ENCODE assay signal across 8 mouse cellular contexts in genomic region chr4:45013537-45013936, GRCm38 (mm10). TPM values are rescaled to one million over a fixed set of nuclear protein-coding genes. Genes with fewer than 3 reads are reported as not detected.
DNase-seq lines count a peak whose midpoint lies in the region; ATAC-seq and TF ChIP-seq lines count a peak whose summit lies in the region.

No protein-coding gene starts in this region.

- 0 out of 2 replicates have a peak, but pooled peaks have one; percentile 9 for TF ChIP-seq EP300 in liver, postnatal 0 days (IDR thresholded peaks at IDR 0.05; ENCODE audit: low read depth)

- DNase-seq in heart, adult 9 months (ENCODE audit: low spot score in 2 of 2): no peak
- DNase-seq in ES-E14 (ENCODE audit: low read depth, low spot score): no peak
- peak; percentile 19 for DNase-seq in liver, postnatal 0 days
- no peak for DNase-seq in adrenal gland, adult 18-20 months (ENCODE audit: low spot score in 2 of 2)
- no peak for DNase-seq in thymus, adult 18-20 months
- no peak for DNase-seq in layer of hippocampus, postnatal 10 days (ENCODE audit: low spot score in 2 of 2)

- no peak for TF ChIP-seq CTCF in liver, postnatal 0 days (IDR thresholded peaks at IDR 0.05; ENCODE audit: low read depth)

- no peak for ATAC-seq in heart, embryonic 13.5 days (ENCODE audit: extremely low read depth, insufficient number of reproducible peaks, low FRiP score, low TSS enrichment)
- no peak for ATAC-seq in forebrain, embryonic 16.5 days
- ATAC-seq in liver, postnatal 0 days: no peak

- H3K27me3 ChIP-seq in heart, embryonic 13.5 days (replicated peaks): no peaks in the 10 kb centered on the region
- H3K27me3 ChIP-seq in forebrain, embryonic 16.5 days (replicated peaks; ENCODE audit: control insufficient read depth, insufficient read depth, low read length): no peaks in the 10 kb centered on the region
- no peaks in the 10 kb centered on the region for H3K27me3 ChIP-seq in liver, postnatal 0 days (ENCODE audit: insufficient read depth, low read length)

- peaks cover 24% of the 10 kb centered on the region for H3K4me1 ChIP-seq in heart, embryonic 13.5 days
- H3K4me1 ChIP-seq in ES-E14 (ENCODE audit: control insufficient read depth in 2 of 2, insufficient read depth in 2 of 2, low read length in 2 of 2, poor library complexity in 1 of 2): peaks cover 2 to 3% of the 10 kb centered on the region in 2 experiments; a peak in 2 of 4 replicates
- H3K4me1 ChIP-seq in forebrain, embryonic 16.5 days (replicated peaks; ENCODE audit: control insufficient read depth, insufficient read depth, low read length): peaks cover 23% of the 10 kb centered on the region
- peaks cover 28% of the 10 kb centered on the region for H3K4me1 ChIP-seq in liver, postnatal 0 days (ENCODE audit: insufficient read depth)

- H3K4me2 ChIP-seq in heart, embryonic 13.5 days: peak overlapping the region; percentile 82
- peak overlapping the region; percentile 67 for H3K4me2 ChIP-seq in forebrain, embryonic 16.5 days (ENCODE audit: low read length)
- peak overlapping the region; percentile 82 for H3K4me2 ChIP-seq in liver, postnatal 0 days (ENCODE audit: low read depth, low read length)

- no peaks in the 10 kb centered on the region for H3K9me3 ChIP-seq in heart, embryonic 13.5 days
- no peaks in the 10 kb centered on the region for H3K9me3 ChIP-seq in ES-E14 (ENCODE audit: control insufficient read depth, insufficient read depth, low read depth, low read length)
- no peaks in the 10 kb centered on the region for H3K9me3 ChIP-seq in forebrain, embryonic 16.5 days (ENCODE audit: control insufficient read depth, low read length)
- H3K9me3 ChIP-seq in liver, postnatal 0 days (ENCODE audit: low read length): no peaks in the 10 kb centered on the region

- H3K36me3 ChIP-seq in heart, embryonic 13.5 days: no peaks in the 10 kb centered on the region
- H3K36me3 ChIP-seq in ES-E14 (ENCODE audit: control insufficient read depth, insufficient read depth, low read length, poor library complexity, severe bottlenecking): no peaks in the 10 kb centered on the region
- H3K36me3 ChIP-seq in forebrain, embryonic 16.5 days (ENCODE audit: control insufficient read depth, insufficient read depth): no peaks in the 10 kb centered on the region
- no peaks in the 10 kb centered on the region for H3K36me3 ChIP-seq in liver, postnatal 0 days (replicated peaks; ENCODE audit: insufficient read depth, low read length)

- 8% methylated on average over 2 of the region's 2 CpGs for WGBS in heart, embryonic 13.5 days
- 2% methylated on average over 2 of the region's 2 CpGs for WGBS in forebrain, embryonic 16.5 days
- 3% methylated on average over 2 of the region's 2 CpGs for WGBS in liver, postnatal 0 days (ENCODE audit: insufficient replicate concordance)

- H3K27ac ChIP-seq in heart, embryonic 13.5 days (replicated peaks): peak overlapping the region; percentile 89
- no peak overlapping the region for H3K27ac ChIP-seq in ES-E14 (ENCODE audit: insufficient read depth, low read depth, low read length, poor library complexity, severe bottlenecking)
- H3K27ac ChIP-seq in forebrain, embryonic 16.5 days (ENCODE audit: low read length): no peak overlapping the region
- peak overlapping the region; percentile 100 for H3K27ac ChIP-seq in liver, postnatal 0 days (ENCODE audit: low read depth)

- in situ Hi-C loops in ES-E14 (cut with MboI; ENCODE audit: low sequenced_read_pairs in 2 of 2, unreplicated experiment in 2 of 2): loop anchor here in 1 of 2 experiments (10.0 kb wide), 1 partner anchor 271 kb away; no protein-coding TSS in a partner anchor

- peak overlapping the region; percentile 93 for H3K9ac ChIP-seq in heart, embryonic 13.5 days
- no peak overlapping the region; the same call in 1 of the 2 replicates for H3K9ac ChIP-seq in ES-E14 (ENCODE audit: insufficient read depth, low read depth, low read length, poor library complexity, severe bottlenecking)
- no peak overlapping the region for H3K9ac ChIP-seq in forebrain, embryonic 16.5 days (replicated peaks; ENCODE audit: low read depth, low read length)
- peak overlapping the region; percentile 86 for H3K9ac ChIP-seq in liver, postnatal 0 days (replicated peaks)

- H3K4me3 ChIP-seq in heart, embryonic 13.5 days: peak overlapping the region; percentile 92
- H3K4me3 ChIP-seq in ES-E14 (ENCODE audit: insufficient read depth in 1 of 2, low read depth in 1 of 2, low read length in 2 of 2, poor library complexity in 1 of 2, severe bottlenecking in 1 of 2): peak overlapping the region; percentile 84 to 100
- H3K4me3 ChIP-seq in forebrain, embryonic 16.5 days (replicated peaks; ENCODE audit: low read length): peak overlapping the region; percentile 57
- H3K4me3 ChIP-seq in liver, postnatal 0 days (ENCODE audit: low read depth, low read length): peak overlapping the region; percentile 84

TF ChIP-seq in ES-E14, 5 proteins besides CTCF, POLR2A, EP300 and RAD21:
- TF ChIP-seq CHD2 (IDR thresholded peaks at IDR 0.05; ENCODE audit: low read depth, low read length): no peak
- TF ChIP-seq HCFC1 (IDR thresholded peaks at IDR 0.05; ENCODE audit: borderline replicate concordance, insufficient read depth, low read length): no peak
- TF ChIP-seq ZNF384 (IDR thresholded peaks at IDR 0.05; ENCODE audit: low read depth, low read length): no peak
- TF ChIP-seq ZC3H11A (IDR thresholded peaks at IDR 0.05; ENCODE audit: borderline replicate concordance, low read depth, low read length): no peak
- TF ChIP-seq MAFK (IDR thresholded peaks at IDR 0.05; ENCODE audit: insufficient read depth, low read depth, low read length): no peak

RNA-seq across cellular contexts. Expression of gene Zbtb5, which starts 1.3 kb away (rescaled TPM):
- 14.9 and 15.4 TPM in 2 replicates for polyA plus RNA-seq in heart, embryonic 13.5 days (2015; fragmentation: Nextera tagmentation; extraction: Ambion mirVana)
- total RNA-seq in ES-E14 (2012; rRNA removed): 8.2 and 8.3 TPM in 2 replicates
- 47.3 and 50.4 TPM in 2 replicates for polyA plus RNA-seq in forebrain, embryonic 16.5 days (2015; fragmentation: Nextera tagmentation; extraction: Ambion mirVana)
- 5.4 and 6.5 TPM in 2 replicates for polyA plus RNA-seq in liver, postnatal 0 days (2015; fragmentation: Nextera tagmentation; extraction: Ambion mirVana)
- total RNA-seq in adrenal gland, adult 18-20 months (2021): 1 to 10 TPM; 9.7 to 10.0 TPM
- 10 to 100 TPM; 18.3 to 18.5 TPM for total RNA-seq in layer of hippocampus, postnatal 10 days (2021)

RNA-seq across cellular contexts. Expression of gene Polr1e, which starts 4.8 kb away (rescaled TPM):
- polyA plus RNA-seq in heart, embryonic 13.5 days (2015; fragmentation: Nextera tagmentation; extraction: Ambion mirVana): 59.8 and 60.3 TPM in 2 replicates
- total RNA-seq in ES-E14 (2012; rRNA removed): 27.3 and 33.0 TPM in 2 replicates
- 32.1 and 35.1 TPM in 2 replicates for polyA plus RNA-seq in forebrain, embryonic 16.5 days (2015; fragmentation: Nextera tagmentation; extraction: Ambion mirVana)
- 8.7 and 11.0 TPM in 2 replicates for polyA plus RNA-seq in liver, postnatal 0 days (2015; fragmentation: Nextera tagmentation; extraction: Ambion mirVana)
- total RNA-seq in adrenal gland, adult 18-20 months (2021): 10 to 100 TPM; 14.0 to 15.7 TPM
- 10 to 100 TPM; 17.2 to 17.4 TPM for total RNA-seq in layer of hippocampus, postnatal 10 days (2021)

RNA-seq across cellular contexts. Expression of gene Grhpr, which starts 32.3 kb away (rescaled TPM):
- 84.9 and 99.1 TPM in 2 replicates for polyA plus RNA-seq in heart, embryonic 13.5 days (2015; fragmentation: Nextera tagmentation; extraction: Ambion mirVana)
- total RNA-seq in ES-E14 (2012; rRNA removed): 38.2 and 41.5 TPM in 2 replicates
- 19.3 and 20.4 TPM in 2 replicates for polyA plus RNA-seq in forebrain, embryonic 16.5 days (2015; fragmentation: Nextera tagmentation; extraction: Ambion mirVana)
- 448 and 458 TPM in 2 replicates for polyA plus RNA-seq in liver, postnatal 0 days (2015; fragmentation: Nextera tagmentation; extraction: Ambion mirVana)
- total RNA-seq in adrenal gland, adult 18-20 months (2021): 100 to 1,000 TPM; 147 to 159 TPM
- total RNA-seq in layer of hippocampus, postnatal 10 days (2021): 10 to 100 TPM; 13.0 to 15.1 TPM

Comparison
In these comparisons a context has a peak if more than half of its experiments do, and no peak if none do; other contexts are left out.
1. H3K27ac ChIP-seq: peak in heart, embryonic 13.5 days (single experiment) and liver, postnatal 0 days (single experiment); none in ES-E14 (single experiment) and forebrain, embryonic 16.5 days (single experiment).
2. H3K9ac ChIP-seq: peak in heart, embryonic 13.5 days (single experiment) and liver, postnatal 0 days (single experiment); none in ES-E14 (single experiment) and forebrain, embryonic 16.5 days (single experiment).
3. Peak in every context shown above with its lines, with median percentiles within 50 percentile points of each other: H3K4me2 ChIP-seq and H3K4me3 ChIP-seq.